In genomic region chr2:89974184-89974583, GRCm38 (mm10) we compare ENCODE assay signal across 25 mouse cellular contexts. TPM values are rescaled to one million over a fixed set of nuclear protein-coding genes. Genes with fewer than 3 reads are reported as not detected.
A peak's percentile ranks its signal among the peaks of the same experiment; 100 is the strongest.
DNase-seq lines count a peak whose midpoint lies in the region; ATAC-seq and TF ChIP-seq lines count a peak whose summit lies in the region.
"Had no signal": no experiment of that assay in that cellular context is flagged by ENCODE, and none has a peak within 500 bp of the region (broad histone marks: within the 10 kb centered on the region; RNA-seq: fewer than 3 reads in every experiment).

Gene Olfr1260, plus strand, starts transcription at chr2:89974340.

- no peaks in the 10 kb centered on the region for H3K36me3 ChIP-seq in hindbrain, postnatal 0 days (ENCODE audit: insufficient read depth, low read length)
- no peaks in the 10 kb centered on the region for H3K36me3 ChIP-seq in hindbrain, embryonic 13.5 days
- H3K36me3 ChIP-seq: heart, embryonic 10.5 days; limb, embryonic 10.5 days had no signal

- H3K27me3 ChIP-seq in hindbrain, postnatal 0 days (ENCODE audit: insufficient read depth, low read length): no peaks in the 10 kb centered on the region
- H3K27me3 ChIP-seq in hindbrain, embryonic 13.5 days: no peaks in the 10 kb centered on the region
- no peaks in the 10 kb centered on the region for H3K27me3 ChIP-seq in Patski
- H3K27me3 ChIP-seq: megakaryocyte, embryonic 14.5 days had no signal

- 45% methylated on average over 2 of the region's 2 CpGs for WGBS in hindbrain, postnatal 0 days
- WGBS in hindbrain, embryonic 13.5 days: 64% methylated on average over 2 of the region's 2 CpGs

- no peaks in the 10 kb centered on the region for H3K9me3 ChIP-seq in hindbrain, postnatal 0 days (ENCODE audit: low read length)
- H3K9me3 ChIP-seq in hindbrain, embryonic 13.5 days: no peaks in the 10 kb centered on the region
- H3K9me3 ChIP-seq: heart, embryonic 10.5 days; limb, embryonic 10.5 days; megakaryocyte, embryonic 14.5 days had no signal

- no peak for TF ChIP-seq CTCF in hindbrain, postnatal 0 days (IDR thresholded peaks at IDR 0.05; ENCODE audit: low read depth)
- TF ChIP-seq CTCF in Patski (IDR thresholded peaks at IDR 0.05): no peak
- no peak for TF ChIP-seq CTCF in layer of hippocampus, adult 2 months (conservative IDR thresholded peaks at IDR 0.05)

- no peak within 1 kb of the TSS for H3K27ac ChIP-seq in hindbrain, postnatal 0 days
- no peak within 1 kb of the TSS for H3K27ac ChIP-seq in hindbrain, embryonic 13.5 days
- H3K27ac ChIP-seq in layer of hippocampus, adult 2 months: no peak within 1 kb of the TSS
- H3K27ac ChIP-seq: heart, embryonic 10.5 days; left cerebral cortex, adult 2 months; limb, embryonic 10.5 days had no signal

- CTCF ChIA-PET in Patski (lab: Charles Lee): interaction anchor here (1.1 kb wide), 1 partner anchor 27 kb away, joined by 3 read pairs; no protein-coding TSS in a partner anchor

- in situ Hi-C loops in Patski (cut with MboI; ENCODE audit: low pct_unique_long_range_greater_than_20kb): no loop called here

- no peaks in the 10 kb centered on the region for H3K4me1 ChIP-seq in hindbrain, postnatal 0 days (ENCODE audit: insufficient read depth, low read length)
- H3K4me1 ChIP-seq in hindbrain, embryonic 13.5 days (replicated peaks): no peaks in the 10 kb centered on the region
- H3K4me1 ChIP-seq: heart, embryonic 10.5 days; limb, embryonic 10.5 days; megakaryocyte, embryonic 14.5 days had no signal

- no peak for ATAC-seq in hindbrain, postnatal 0 days
- ATAC-seq in hindbrain, embryonic 13.5 days (ENCODE audit: low FRiP score): no peak
- no peak for ATAC-seq in Patski
- ATAC-seq: inflammation-experienced regulatory T-cells, adult 6 months; liver, postnatal 0 days had no signal

- H3K4me2 ChIP-seq in hindbrain, postnatal 0 days (ENCODE audit: low read depth, low read length): no peak within 1 kb of the TSS
- no peak within 1 kb of the TSS for H3K4me2 ChIP-seq in hindbrain, embryonic 13.5 days

- H3K4me3 ChIP-seq in hindbrain, postnatal 0 days (ENCODE audit: low read length): no peak within 1 kb of the TSS
- no peak within 1 kb of the TSS for H3K4me3 ChIP-seq in hindbrain, embryonic 13.5 days
- no peak within 1 kb of the TSS for H3K4me3 ChIP-seq in layer of hippocampus, adult 2 months
- H3K4me3 ChIP-seq: heart, embryonic 10.5 days; left cerebral cortex, adult 2 months; limb, embryonic 10.5 days; megakaryocyte, embryonic 14.5 days had no signal

- intact Hi-C loops in left cerebral cortex, postnatal 25 days (cut with DNase I): no loop called here

- H3K9ac ChIP-seq in hindbrain, postnatal 0 days (replicated peaks; ENCODE audit: low read length): no peak within 1 kb of the TSS
- H3K9ac ChIP-seq in hindbrain, embryonic 13.5 days: no peak within 1 kb of the TSS
- H3K9ac ChIP-seq: liver, postnatal 0 days had no signal

- POLR2A ChIA-PET in Patski (lab: Charles Lee): no interaction called here

- peak; percentile 13 for DNase-seq in hindbrain, postnatal 0 days (ENCODE audit: low spot score)
- peak; percentile 9 to 20 for DNase-seq in left cerebral cortex, postnatal 25 days (ENCODE audit: low spot score in 2 of 2)
- DNase-seq in left cerebral cortex, adult 11 months (ENCODE audit: low spot score): no peak
- peak; percentile 17 for DNase-seq in Patski (ENCODE audit: low read depth, low spot score)
- peak; percentile 14 to 44 for DNase-seq in layer of hippocampus, adult 2 months (ENCODE audit: low spot score in 2 of 2)
- no peak for DNase-seq in ovary, postnatal 14 days (ENCODE audit: low spot score)
- DNase-seq: adrenal gland, postnatal 10 days; cerebellum, adult 11-12 months; cerebellum, postnatal 25 days; embryo, embryonic 11 days; kidney, postnatal 25 days; liver, postnatal 0 days; midbrain, embryonic 14.5 days; retina, postnatal 1 day; thymus, postnatal 25 days had no signal

RNA-seq across cellular contexts. Expression of gene Olfr1260, which starts in this region (rescaled TPM):
- total RNA-seq in hindbrain, postnatal 0 days (2014; rRNA removed): not detected in 2 replicates
- not detected in 2 replicates for polyA plus RNA-seq in hindbrain, postnatal 0 days (2015; fragmentation: Nextera tagmentation; extraction: Ambion mirVana)
- polyA plus RNA-seq in hindbrain, embryonic 13.5 days (2015; fragmentation: Nextera tagmentation; extraction: Ambion mirVana): not detected in 2 replicates
- not detected for total RNA-seq in left cerebral cortex, postnatal 25 days (2021)
- 0.01 TPM for polyA plus RNA-seq in Patski (2021)
- not detected for total RNA-seq in layer of hippocampus, adult 2 months (2021)
- total RNA-seq: adrenal gland, postnatal 10 days; gastrocnemius, postnatal 4 days; left cerebral cortex, adult 2 months; liver, adult 2 months had no signal
- polyA plus RNA-seq: heart, embryonic 10.5 days; heart, postnatal 0 days; hindbrain, embryonic 11.5 days; inflammation-experienced regulatory T-cells, adult 6 months; limb, embryonic 10.5 days; liver, adult 2 months; liver, postnatal 0 days; midbrain, embryonic 14.5 days had no signal

Comparison
In these comparisons a context has a peak if more than half of its experiments do, and no peak if none do; other contexts are left out.
1. Peak in DNase-seq in hindbrain, postnatal 0 days; RNA of the gene not detected or under 1 TPM.
2. Peak in DNase-seq in left cerebral cortex, postnatal 25 days; RNA of the gene not detected or under 1 TPM.
3. Peak in DNase-seq in Patski; RNA of the gene not detected or under 1 TPM.
4. Peak in DNase-seq in layer of hippocampus, adult 2 months; RNA of the gene not detected or under 1 TPM.